Mouse (Mus musculus) activated CD4-positive, CD25-positive, alpha-beta regulatory T cell, adult 4 months (primary cell): ENCODE data around the gene Ccdc73. TPM values are rescaled to one million over a fixed set of nuclear protein-coding genes. Genes with fewer than 3 reads are reported as not detected.
"Not testable (repeated sequence)": the region's sequence is repeated elsewhere in the genome, so short reads cannot be mapped to it uniquely, and the experiment has no call there.

Source experiments
- ATAC-seq: one replicate; pipeline ENCODE4 v1.8.0; 2017
- polyA plus RNA-seq, 2 experiments: library from polyadenylated mRNA; unstranded; fragments of 100-300 nt; shearing (Covaris generic); gene quantifications; one replicate each; pipeline ENCODE4 v1.2.1; 2017

Gene Ccdc73
- polyA plus RNA-seq, 2 experiments from 2014 or later = 3.3 to 5.2 TPM

- ATAC-seq = no peak
Observed at GRCm38 (mm10) chr2:104878794-104879193, 11.2 kb downstream of the Ccdc73 start.

- no peak for ATAC-seq
Observed at GRCm38 (mm10) chr2:104886109-104886508, 18.5 kb downstream of the Ccdc73 start.

GRCm38 (mm10) chr2:104887331-104887730 is 19.7 kb downstream of the Ccdc73 start:
- ATAC-seq = not testable (repeated sequence)

- peak; percentile 78 for ATAC-seq
Observed at GRCm38 (mm10) chr2:104887882-104888566, 20.4 kb downstream of the Ccdc73 start.

GRCm38 (mm10) chr2:104899975-104900374 is 32.4 kb downstream of the Ccdc73 start:
- ATAC-seq = no peak

GRCm38 (mm10) chr2:104915709-104916108 is 48.1 kb downstream of the Ccdc73 start:
- no peak for ATAC-seq

GRCm38 (mm10) chr2:104964492-104964891 is 96.9 kb downstream of the Ccdc73 start:
- ATAC-seq = no peak

GRCm38 (mm10) chr2:104981712-104982111 is 114.1 kb downstream of the Ccdc73 start:
- ATAC-seq = no peak

GRCm38 (mm10) chr2:104985796-104986195 is 118.2 kb downstream of the Ccdc73 start:
- no peak for ATAC-seq

- ATAC-seq = no peak
Observed at GRCm38 (mm10) chr2:104988974-104989373, 121.4 kb downstream of the Ccdc73 start.

- no peak for ATAC-seq
Observed at GRCm38 (mm10) chr2:104994436-104994835, 126.8 kb downstream of the Ccdc73 start.

GRCm38 (mm10) chr2:104996201-104996600 is 128.6 kb downstream of the Ccdc73 start:
- ATAC-seq = no peak

- no peak for ATAC-seq
Observed at GRCm38 (mm10) chr2:105007236-105007635, 139.6 kb downstream of the Ccdc73 start.

- ATAC-seq = peak; percentile 43
Observed at GRCm38 (mm10) chr2:105016192-105016966, 148.8 kb downstream of the Ccdc73 start.

GRCm38 (mm10) chr2:105016967-105017287 is 149.3 kb downstream of the Ccdc73 start, which contains the start of gene Eif3m:
Gene Eif3m, minus strand, starts transcription at chr2:105017080.
- peak; percentile 93 for ATAC-seq

GRCm38 (mm10) chr2:105017802-105018201 is 150.2 kb downstream of the Ccdc73 start:
- ATAC-seq = no peak

- no peak for ATAC-seq
Observed at GRCm38 (mm10) chr2:105019457-105019856, 151.9 kb downstream of the Ccdc73 start.

GRCm38 (mm10) chr2:105021256-105021655 is 153.7 kb downstream of the Ccdc73 start:
- ATAC-seq = no peak

GRCm38 (mm10) chr2:105021836-105022235 is 154.2 kb downstream of the Ccdc73 start:
- peak; percentile 91 for ATAC-seq

GRCm38 (mm10) chr2:105023031-105023615 is 155.5 kb downstream of the Ccdc73 start:
- no peak for ATAC-seq

GRCm38 (mm10) chr2:105023815-105024214 is 156.2 kb downstream of the Ccdc73 start:
- no peak for ATAC-seq

GRCm38 (mm10) chr2:105025610-105026009 is 158.0 kb downstream of the Ccdc73 start:
- not testable (repeated sequence) for ATAC-seq

- no peak for ATAC-seq
Observed at GRCm38 (mm10) chr2:105026950-105027695, 159.5 kb downstream of the Ccdc73 start.
